Mouse (Mus musculus) lung, embryonic 15.5 days (tissue): ENCODE data around the gene Gm43552. TPM values are rescaled to one million over a fixed set of nuclear protein-coding genes. Genes with fewer than 3 reads are reported as not detected.

Source experiments
- ATAC-seq: fragments of 200-750 bp; cut with Nextera tagmentation; 2 replicates; pipeline ENCODE4 v1.8.0; 2017; ENCODE audit warnings: moderate number of reproducible peaks, borderline replicate concordance; ENCODE audit not compliant: low FRiP score, low TSS enrichment; ENCODE audit errors: extremely low read depth
- H3K27ac ChIP-seq: fragments of 300-500 bp; sonication (generic); 2 replicates; pipeline ENCODE4 v1.5.1; 2015; ENCODE audit warnings: moderate library complexity, mild to moderate bottlenecking, inconsistent platforms
- H3K27me3 ChIP-seq: fragments of 300-500 bp; sonication (generic); 2 replicates; pipeline ENCODE4 v1.6.1; 2015; ENCODE audit warnings: inconsistent platforms
- H3K36me3 ChIP-seq: fragments of 300-500 bp; sonication (generic); 2 replicates; pipeline ENCODE4 v1.6.1; 2015; ENCODE audit warnings: inconsistent platforms
- H3K4me1 ChIP-seq: fragments of 300-500 bp; sonication (generic); 2 replicates; pipeline ENCODE4 v1.6.1; 2015; ENCODE audit warnings: inconsistent platforms
- H3K4me2 ChIP-seq: fragments of 300-500 bp; sonication (generic); 2 replicates; pipeline ENCODE4 v1.6.1; 2015; ENCODE audit warnings: inconsistent platforms, mild to moderate bottlenecking, moderate library complexity
- H3K4me3 ChIP-seq: fragments of 300-500 bp; sonication (generic); 2 replicates; pipeline ENCODE4 v1.5.1; 2015; ENCODE audit warnings: mild to moderate bottlenecking, inconsistent platforms
- H3K9ac ChIP-seq: fragments of 300-500 bp; sonication (generic); 2 replicates; pipeline ENCODE4 v1.6.1; 2015; ENCODE audit warnings: inconsistent platforms
- H3K9me3 ChIP-seq: fragments of 300-500 bp; sonication (generic); 2 replicates; pipeline ENCODE4 v1.6.1; 2016; ENCODE audit warnings: inconsistent platforms
- WGBS: fragments of 180-500 bp; shearing (Covaris S2); methylation state at CpG from one replicate; pipeline ENCODE4 v1.1.7; 2015; 5-methylcytosine and 5-hydroxymethylcytosine counted together
- polyA plus RNA-seq: library from polyadenylated mRNA; unstranded; fragments of >200 nt; fragmentation: Nextera tagmentation; extraction: Ambion mirVana; gene quantifications from 2 replicates; pipeline ENCODE4 v1.2.1, GENCODE M21; 2015

The Gm43552 gene
- polyA plus RNA-seq, 1 experiment from 2014 or later = not detected

DNA sequence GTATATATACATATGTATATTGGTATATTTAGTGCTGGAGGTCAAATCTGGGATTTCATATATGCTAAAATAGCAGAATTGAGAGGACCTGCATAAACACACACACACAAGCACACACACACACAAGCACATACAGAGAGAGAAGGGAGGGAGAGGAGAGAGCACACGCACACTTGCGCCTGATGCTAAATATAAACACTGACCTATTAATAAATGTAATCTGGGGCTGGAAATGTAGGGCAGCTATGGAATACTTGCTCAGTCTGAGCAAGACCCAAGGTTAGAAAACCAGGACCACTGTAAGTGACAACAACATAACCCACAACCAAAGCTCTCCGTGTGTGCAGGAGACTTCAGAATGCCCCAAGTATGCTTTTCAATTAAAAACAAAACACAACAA lies 33.2 kb downstream of the Gm43552 start:
- no peak overlapping the region for H3K4me2 ChIP-seq
- H3K4me3 ChIP-seq = no peak overlapping the region
- 66% methylated on average over 3 of the region's 3 CpGs for WGBS
- H3K27me3 ChIP-seq = no peaks in the 10 kb centered on the region
- no peak overlapping the region for H3K9ac ChIP-seq
- peak overlapping the region; percentile 15; the same call in 1 of the 2 replicates for H3K27ac ChIP-seq
- peaks cover 44% of the 10 kb centered on the region for H3K4me1 ChIP-seq
- no peaks in the 10 kb centered on the region for H3K36me3 ChIP-seq
- no peaks in the 10 kb centered on the region for H3K9me3 ChIP-seq
- ATAC-seq = no peak

DNA sequence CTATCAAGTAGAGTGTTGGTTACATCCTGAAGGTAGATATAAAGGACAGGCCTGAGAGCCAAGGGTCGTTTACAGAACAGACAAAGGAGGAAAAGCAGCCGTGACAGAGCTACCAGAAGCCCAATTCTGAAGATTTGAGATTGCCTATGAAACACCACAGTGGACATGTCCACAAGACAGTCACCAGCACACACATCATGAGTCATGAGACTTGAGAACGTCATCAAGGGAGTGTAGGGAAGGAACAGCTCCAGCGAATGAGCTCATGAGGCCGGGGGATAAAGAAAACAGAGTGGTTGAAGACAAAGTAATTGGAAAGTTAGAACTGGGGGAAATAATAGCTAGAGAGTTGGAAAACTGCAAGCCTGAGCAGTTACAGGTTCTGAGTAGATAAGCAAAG lies 34.8 kb downstream of the Gm43552 start:
- WGBS = 43% methylated on average over 5 of the region's 5 CpGs
- Histone ChIP-seq H3K27me3 (no peaks in the 10 kb centered on the region), H3K9ac (no peak overlapping the region), H3K36me3 (no peaks in the 10 kb centered on the region), H3K27ac (peak overlapping the region; percentile 94), H3K4me3 (no peak overlapping the region), H3K9me3 (no peaks in the 10 kb centered on the region), H3K4me1 (peaks cover 44% of the 10 kb centered on the region), H3K4me2 (no peak overlapping the region)
- ATAC-seq = no peak

DNA sequence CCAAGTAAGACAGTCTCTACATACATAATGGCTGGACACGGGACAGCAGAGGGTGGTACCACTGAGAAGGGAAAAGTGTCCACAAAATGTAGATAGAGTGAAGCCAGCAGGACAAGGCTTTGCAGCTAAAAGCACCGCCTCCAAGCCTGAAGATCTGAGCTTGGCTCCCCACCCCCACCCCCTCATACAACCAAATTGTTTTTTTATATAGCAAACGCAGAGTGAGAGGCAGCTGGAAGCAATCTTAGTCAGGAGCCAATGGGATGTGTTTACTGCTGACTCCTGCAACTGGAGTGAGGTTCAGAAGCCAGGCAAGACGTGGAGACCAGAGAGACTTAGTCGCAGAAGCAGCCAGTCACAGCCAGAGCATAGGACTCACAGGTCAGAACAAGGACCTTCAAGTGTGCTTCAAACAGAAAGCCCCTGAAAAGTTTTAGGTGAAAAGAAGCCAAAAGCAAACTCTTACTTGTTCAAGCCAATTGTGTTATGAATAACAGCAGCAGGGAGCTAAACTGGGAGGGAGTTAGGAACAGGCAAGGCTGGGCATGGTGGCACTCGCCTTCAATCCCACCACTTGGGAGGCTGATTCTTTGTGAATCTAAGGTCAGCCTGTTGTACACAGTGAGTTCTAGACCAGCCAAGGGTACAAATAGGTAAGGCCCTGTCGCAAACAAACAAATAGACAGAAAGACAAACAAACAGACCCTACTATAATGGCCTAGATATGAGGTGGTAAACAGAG lies 35.4 kb downstream of the Gm43552 start:
- peak; percentile 95 for ATAC-seq
- H3K9me3 ChIP-seq = no peaks in the 10 kb centered on the region
- peak overlapping the region; percentile 94 for H3K27ac ChIP-seq
- H3K4me3 ChIP-seq = no peak overlapping the region
- no peak overlapping the region for H3K4me2 ChIP-seq
- H3K36me3 ChIP-seq = no peaks in the 10 kb centered on the region
- H3K4me1 ChIP-seq = peaks cover 44% of the 10 kb centered on the region
- no peak overlapping the region for H3K9ac ChIP-seq
- WGBS = 29% methylated on average over 7 of the region's 7 CpGs
- no peaks in the 10 kb centered on the region for H3K27me3 ChIP-seq

DNA sequence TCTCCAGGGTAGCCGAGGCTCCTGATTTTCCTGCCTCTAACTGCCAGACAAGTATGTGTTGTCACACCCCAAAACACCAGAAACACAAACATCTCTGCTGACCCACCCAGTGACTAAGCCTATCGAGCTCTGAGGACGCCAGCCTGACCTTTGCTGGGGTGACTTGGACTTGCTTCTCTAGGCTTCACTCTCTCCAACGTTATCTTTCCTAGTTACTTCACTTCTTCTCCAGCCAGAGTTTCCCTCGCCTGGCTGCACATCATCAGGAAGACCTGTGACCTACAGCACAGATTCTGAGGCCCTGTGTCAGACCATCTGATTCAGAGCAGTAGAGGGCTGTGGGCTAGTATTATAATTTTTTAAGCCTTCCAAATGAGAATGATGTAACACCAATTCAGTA lies 37.9 kb downstream of the Gm43552 start:
- no peak overlapping the region for H3K27ac ChIP-seq
- no peaks in the 10 kb centered on the region for H3K9me3 ChIP-seq
- H3K4me2 ChIP-seq = no peak overlapping the region
- WGBS = 25% methylated on average over 5 of the region's 5 CpGs
- no peak for ATAC-seq
- H3K4me1 ChIP-seq = peaks cover 41% of the 10 kb centered on the region
- H3K36me3 ChIP-seq = no peaks in the 10 kb centered on the region
- H3K4me3 ChIP-seq = no peak overlapping the region
- no peaks in the 10 kb centered on the region for H3K27me3 ChIP-seq
- H3K9ac ChIP-seq = no peak overlapping the region

DNA sequence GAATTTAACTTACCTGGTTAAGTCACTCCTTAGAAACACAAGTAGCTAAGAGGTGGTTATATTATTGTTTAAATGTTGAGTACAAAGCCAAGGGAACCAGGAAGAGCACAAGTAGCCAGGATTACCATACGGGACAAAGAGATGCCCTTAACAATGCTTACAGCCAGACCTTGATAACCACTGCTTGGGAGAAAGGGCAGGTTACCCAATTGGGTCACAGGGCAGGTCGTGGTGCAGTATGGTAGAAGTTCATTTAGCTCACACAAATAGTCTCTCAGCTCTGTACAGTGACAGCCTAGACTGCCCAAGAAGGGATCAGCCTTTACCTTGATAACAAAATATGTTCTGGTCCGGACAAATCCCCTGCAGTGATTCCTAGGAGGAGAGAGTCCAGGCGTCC lies 43.7 kb downstream of the Gm43552 start:
- Histone ChIP-seq H3K4me3 (no peak overlapping the region), H3K36me3 (0 out of 2 replicates have a peak, but pooled peaks cover 3% of the 10 kb centered on the region), H3K27ac (no peak overlapping the region), H3K27me3 (no peaks in the 10 kb centered on the region), H3K4me1 (0 out of 2 replicates have a peak, but pooled peaks cover 3% of the 10 kb centered on the region), H3K4me2 (no peak overlapping the region), H3K9ac (no peak overlapping the region), H3K9me3 (no peaks in the 10 kb centered on the region)
- ATAC-seq = no peak
- 60% methylated on average over 4 of the region's 4 CpGs for WGBS

DNA sequence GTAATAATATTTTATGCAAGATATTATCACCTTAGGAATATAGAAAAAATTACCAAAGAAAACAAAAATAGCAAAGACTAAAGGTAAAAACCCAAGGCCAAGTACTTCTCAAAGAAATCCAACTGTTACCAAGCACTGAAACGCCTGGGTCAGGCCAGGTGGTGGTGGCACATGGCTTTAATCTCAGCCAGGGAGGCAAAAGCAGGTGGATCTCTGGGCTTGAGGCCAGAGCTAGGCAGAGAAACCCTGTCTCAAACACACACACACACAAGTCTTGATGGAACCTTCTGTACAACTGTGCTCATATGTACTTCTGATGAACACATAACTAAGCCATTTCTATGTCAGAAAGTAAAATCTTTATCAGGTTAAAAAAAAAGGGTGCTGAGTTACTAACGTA lies 44.8 kb downstream of the Gm43552 start:
- Histone ChIP-seq H3K4me2 (no peak overlapping the region), H3K4me1 (0 out of 2 replicates have a peak, but pooled peaks cover 3% of the 10 kb centered on the region), H3K36me3 (0 out of 2 replicates have a peak, but pooled peaks cover 3% of the 10 kb centered on the region), H3K4me3 (no peak overlapping the region), H3K27ac (no peak overlapping the region), H3K9me3 (no peaks in the 10 kb centered on the region), H3K27me3 (no peaks in the 10 kb centered on the region), H3K9ac (no peak overlapping the region)
- 77% methylated on average over 2 of the region's 2 CpGs for WGBS
- no peak for ATAC-seq

DNA sequence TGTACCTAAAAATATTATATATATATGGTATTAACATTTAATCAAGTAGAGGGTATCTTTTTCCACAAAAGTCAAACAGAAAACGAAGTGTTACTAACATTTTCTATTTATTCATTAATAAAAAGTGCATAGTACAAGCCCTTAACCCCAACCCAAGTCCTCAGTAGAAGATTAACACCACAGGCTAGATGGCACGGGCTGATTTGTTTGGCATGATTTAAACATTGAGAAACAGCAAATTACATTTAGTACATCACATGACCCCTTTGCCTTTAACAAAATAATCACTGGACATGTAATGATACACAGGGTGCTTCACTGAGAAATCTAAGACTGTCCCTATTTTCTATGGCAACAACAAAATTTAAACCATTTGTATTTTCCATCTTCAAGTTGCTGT lies 45.9 kb downstream of the Gm43552 start:
- WGBS = 57% methylated on average over 2 of the region's 2 CpGs
- Histone ChIP-seq H3K9me3 (no peaks in the 10 kb centered on the region), H3K4me1 (0 out of 2 replicates have a peak, but pooled peaks cover 3% of the 10 kb centered on the region), H3K4me3 (no peak overlapping the region), H3K36me3 (0 out of 2 replicates have a peak, but pooled peaks cover 3% of the 10 kb centered on the region), H3K27me3 (no peaks in the 10 kb centered on the region), H3K4me2 (no peak overlapping the region), H3K9ac (no peak overlapping the region), H3K27ac (no peak overlapping the region)
- ATAC-seq = no peak

DNA sequence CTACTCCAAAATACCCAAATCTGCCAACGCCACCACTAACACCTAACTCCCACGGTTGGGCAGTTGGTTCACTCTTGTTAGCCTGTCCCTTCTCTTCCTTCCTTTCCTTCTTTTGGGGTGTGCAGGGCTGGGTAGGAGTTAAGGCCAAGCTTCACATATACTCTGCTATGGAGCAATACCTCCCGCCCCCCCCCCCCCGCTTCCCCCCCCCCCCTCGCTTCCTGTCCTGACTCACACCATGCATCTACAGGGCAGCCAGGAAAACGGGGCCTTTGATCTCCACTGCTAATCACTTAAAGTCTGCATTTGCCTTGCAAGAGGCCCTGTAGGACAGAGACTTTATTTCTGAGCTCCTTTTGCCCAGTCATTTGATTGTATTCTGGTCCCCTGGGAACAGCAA lies 47.7 kb downstream of the Gm43552 start:
- Histone ChIP-seq H3K4me2 (no peak overlapping the region), H3K9ac (no peak overlapping the region), H3K4me1 (0 out of 2 replicates have a peak, but pooled peaks cover 3% of the 10 kb centered on the region), H3K9me3 (no peaks in the 10 kb centered on the region), H3K27me3 (no peaks in the 10 kb centered on the region), H3K4me3 (no peak overlapping the region), H3K27ac (no peak overlapping the region), H3K36me3 (0 out of 2 replicates have a peak, but pooled peaks cover 3% of the 10 kb centered on the region)
- 37% methylated on average over 2 of the region's 6 CpGs for WGBS
- no peak for ATAC-seq

DNA sequence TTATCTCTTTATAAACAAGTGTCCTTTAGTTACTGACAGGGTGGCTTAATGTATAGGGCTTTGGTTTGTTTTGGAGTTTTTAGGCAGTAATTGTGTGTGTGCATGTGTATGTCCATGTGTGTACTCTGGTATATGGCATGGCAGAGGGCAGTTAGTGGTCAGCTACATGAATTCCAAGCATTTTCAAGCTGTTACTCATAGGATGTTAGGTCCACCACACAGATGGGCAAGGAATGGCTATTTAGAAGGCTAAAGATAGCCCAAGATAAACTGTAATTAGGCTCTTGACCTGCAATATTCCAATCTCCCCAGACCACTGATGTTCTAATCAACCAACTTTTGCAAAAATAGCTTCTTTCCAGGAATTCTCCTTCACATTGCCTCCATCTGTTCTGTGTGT lies 54.6 kb downstream of the Gm43552 start:
- Histone ChIP-seq H3K36me3 (no peaks in the 10 kb centered on the region), H3K27me3 (no peaks in the 10 kb centered on the region), H3K4me1 (peaks cover 13% of the 10 kb centered on the region), H3K9ac (no peak overlapping the region), H3K4me3 (no peak overlapping the region), H3K9me3 (no peaks in the 10 kb centered on the region), H3K27ac (no peak overlapping the region), H3K4me2 (no peak overlapping the region)
- ATAC-seq = no peak

DNA sequence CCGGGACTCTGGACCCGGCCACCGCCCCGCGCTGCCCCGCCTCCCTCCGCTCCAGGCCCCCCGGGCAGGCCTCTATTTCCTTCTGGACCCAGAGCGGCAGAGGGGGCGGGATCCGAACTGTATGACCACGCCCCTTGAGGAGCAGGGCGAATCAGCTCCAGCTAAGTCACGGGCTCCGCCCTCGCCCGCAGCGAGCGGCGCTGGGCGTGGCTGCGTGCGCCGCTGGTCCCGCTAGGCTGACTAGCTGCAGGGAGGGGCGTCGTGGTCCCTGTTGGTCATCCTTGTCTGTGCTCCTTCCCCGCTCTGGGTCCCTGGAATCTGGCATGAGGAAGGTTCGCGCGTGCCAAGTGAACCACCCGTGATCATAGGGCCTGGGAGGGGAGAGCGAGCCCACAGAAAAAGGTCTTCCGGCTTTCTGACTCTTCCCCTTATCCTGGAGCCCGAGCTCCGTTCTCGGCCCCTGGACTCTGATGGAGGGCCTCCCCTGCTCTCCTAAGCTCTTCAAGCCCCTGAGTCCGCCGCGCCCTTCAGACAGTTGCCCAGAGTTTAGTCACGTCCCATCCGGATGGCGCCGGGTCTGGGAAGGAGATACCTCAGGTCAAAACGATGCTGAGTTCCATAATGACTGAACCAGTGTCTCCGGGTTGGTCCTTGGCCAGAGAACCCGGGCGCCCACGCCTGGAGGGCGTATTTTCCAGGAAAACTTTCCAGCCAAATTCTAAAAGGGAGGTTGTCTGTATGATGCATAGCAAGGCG lies 56.6 kb downstream of the Gm43552 start, which contains the start of gene Ugdh:
Gene Ugdh (minus strand): TSS at position 144 of the 756 bp plus-strand sequence.
- H3K4me1 ChIP-seq = peaks cover 13% of the 10 kb centered on the region
- H3K4me3 ChIP-seq = peak within 1 kb of the TSS; percentile 85
- no peaks in the 10 kb centered on the region for H3K36me3 ChIP-seq
- peak within 1 kb of the TSS; percentile 94 for H3K27ac ChIP-seq
- H3K4me2 ChIP-seq = peak within 1 kb of the TSS; percentile 81
- H3K27me3 ChIP-seq = no peaks in the 10 kb centered on the region
- H3K9ac ChIP-seq = peak within 1 kb of the TSS; percentile 85
- under 1% methylated on average over 51 of the region's 51 CpGs for WGBS
- H3K9me3 ChIP-seq = no peaks in the 10 kb centered on the region
- peak; percentile 99 for ATAC-seq

DNA sequence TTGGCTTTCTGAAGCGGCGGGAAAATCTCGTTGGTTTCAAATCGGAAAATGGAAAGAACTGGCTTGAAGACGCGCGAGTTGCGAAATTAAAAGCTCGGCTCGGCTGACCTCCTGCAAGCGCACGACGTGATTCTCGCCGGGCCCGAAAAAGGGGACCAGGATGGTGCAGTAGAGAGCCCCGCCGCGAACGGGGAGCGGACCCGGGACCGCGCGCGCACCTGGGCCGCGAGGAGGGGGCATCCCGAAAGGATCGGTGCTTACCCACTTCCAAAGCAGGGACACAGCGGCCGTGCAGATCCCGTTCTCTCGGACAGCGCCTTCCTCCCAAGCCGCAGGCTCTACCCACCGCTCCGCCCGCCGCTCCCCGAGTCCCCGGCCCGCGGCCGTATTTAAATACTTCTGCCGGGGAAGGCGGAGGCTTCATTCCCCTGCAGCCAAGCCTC lies 57.2 kb downstream of the Gm43552 start:
- peak overlapping the region; percentile 81 for H3K4me2 ChIP-seq
- H3K4me1 ChIP-seq = peaks cover 13% of the 10 kb centered on the region
- H3K9me3 ChIP-seq = no peaks in the 10 kb centered on the region
- ATAC-seq = no peak; the same call in 1 of the 2 replicates
- under 1% methylated on average over 43 of the region's 47 CpGs for WGBS
- no peaks in the 10 kb centered on the region for H3K36me3 ChIP-seq
- peak overlapping the region; percentile 90 for H3K27ac ChIP-seq
- H3K9ac ChIP-seq = peak overlapping the region; percentile 85
- H3K4me3 ChIP-seq = peak overlapping the region; percentile 85
- no peaks in the 10 kb centered on the region for H3K27me3 ChIP-seq
